Mouse (Mus musculus): ENCODE results near the gene Eif3k.

Eif3k gene

DNA sequence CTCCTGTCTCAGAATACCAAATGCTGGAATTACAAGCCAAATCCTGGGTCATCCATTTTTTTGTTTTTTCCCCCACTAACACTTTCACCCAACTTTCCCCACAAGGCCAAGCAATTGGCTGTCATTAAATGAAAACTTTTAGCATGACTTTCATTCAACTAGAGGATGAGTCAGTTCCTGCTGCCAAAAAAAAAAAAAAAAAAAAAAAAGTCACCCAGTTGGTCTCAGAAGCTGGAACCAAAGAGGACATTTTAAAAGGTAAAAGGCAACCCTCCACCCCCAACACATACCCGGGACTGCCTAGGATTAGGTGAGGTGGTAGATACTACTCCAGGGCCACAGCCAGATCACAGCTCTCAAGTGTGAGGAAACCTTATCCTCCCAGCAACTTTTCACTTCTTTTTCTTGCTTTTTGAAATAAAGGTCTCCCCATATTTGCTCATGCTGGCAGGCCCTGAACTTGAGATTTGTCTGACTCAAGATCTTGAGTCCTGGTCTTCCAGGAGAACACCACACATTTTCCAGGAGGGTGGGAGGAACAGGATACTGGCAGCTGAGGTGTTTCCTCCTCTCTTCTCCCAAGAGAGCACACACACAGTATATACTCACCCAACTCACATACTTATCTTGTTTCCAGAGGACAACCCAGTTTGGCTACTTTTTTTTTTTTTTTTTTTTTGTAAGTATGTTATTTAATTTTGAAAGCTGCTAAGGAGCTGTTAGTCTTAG, 23.5 kb downstream of the Eif3k start:
- DNase-seq, result no peak

- DNase-seq, result no peak
These were observed 24.4 kb downstream of the Eif3k start for GRCm38 (mm10) chr7:28957286-28957685.

- no peak for DNase-seq
These were observed 25.4 kb downstream of the Eif3k start for GRCm38 (mm10) chr7:28956270-28956669.

DNA sequence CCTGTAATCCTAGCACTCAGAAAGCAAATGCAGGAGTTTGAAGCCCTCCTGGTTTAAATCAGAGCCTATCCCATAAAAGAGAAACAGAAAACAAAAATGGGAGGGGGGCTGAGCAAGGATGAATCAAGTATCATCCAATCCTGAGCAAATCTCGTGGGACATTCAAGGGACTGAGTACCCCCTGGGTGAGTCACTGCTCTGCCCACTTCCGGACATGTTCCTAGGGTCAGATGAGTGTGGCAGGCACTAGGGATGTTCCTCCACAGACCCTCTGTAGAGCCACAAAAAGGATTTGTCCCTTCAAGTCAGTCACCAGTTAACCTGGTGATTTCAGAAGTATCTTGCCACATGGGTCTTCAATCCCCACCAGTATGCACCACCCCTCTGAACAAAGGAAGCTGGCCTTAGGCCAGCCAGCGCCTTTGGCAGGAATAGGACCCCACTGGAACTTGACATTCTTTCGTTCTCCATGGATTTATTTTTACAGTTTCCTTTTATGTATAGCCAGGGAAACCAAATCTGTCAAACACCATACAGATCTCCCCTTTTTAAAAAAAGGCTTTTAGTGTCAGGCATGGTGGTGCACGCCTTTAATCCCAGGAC, 26.3 kb downstream of the Eif3k start:
- no peak for DNase-seq

GRCm38 (mm10) chr7:28954773-28955172, 26.9 kb downstream of the Eif3k start:
- DNase-seq, result no peak

DNA sequence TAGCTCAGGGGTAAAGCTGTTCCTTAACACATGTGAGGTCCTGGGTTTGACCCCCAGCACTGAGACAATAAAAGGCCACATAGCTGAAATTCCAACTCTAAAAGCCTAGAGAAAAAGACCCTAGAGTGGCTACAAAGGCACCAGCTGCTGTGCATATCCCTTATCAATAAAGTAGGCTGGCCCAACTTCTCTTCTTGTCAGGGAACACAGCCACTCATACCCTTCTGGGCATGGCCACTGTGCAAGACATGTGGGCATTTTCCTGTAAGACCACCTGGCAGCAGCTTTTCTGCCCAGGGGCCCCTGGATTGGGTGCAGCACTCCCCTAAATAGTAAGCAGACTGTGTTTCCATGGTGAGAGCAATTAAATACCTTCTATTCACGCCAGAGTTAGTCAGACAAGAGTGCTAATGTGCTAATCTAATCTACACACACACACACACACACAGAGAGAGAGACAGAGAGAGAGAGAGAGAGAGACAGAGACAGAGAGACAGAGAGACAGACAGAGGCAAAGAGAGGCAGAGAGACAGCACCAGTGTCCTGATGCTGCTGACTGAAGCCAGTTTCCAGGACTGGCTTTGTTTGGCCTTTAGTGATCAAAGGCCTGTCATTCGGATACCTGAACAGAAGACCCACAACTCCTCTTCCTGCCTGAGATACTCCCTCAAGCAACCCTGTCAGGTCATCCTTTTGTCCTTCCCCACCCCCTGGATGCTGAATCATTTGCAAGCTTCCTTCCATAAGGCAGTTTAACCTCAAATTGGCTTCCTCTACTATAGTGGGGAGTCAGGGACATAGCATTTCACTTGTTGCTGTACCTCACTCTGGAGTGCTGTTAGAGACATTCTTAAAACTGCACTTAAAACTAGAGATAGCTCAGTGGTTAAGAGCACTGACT, 27.9 kb downstream of the Eif3k start:
- DNase-seq, result no peak

DNA sequence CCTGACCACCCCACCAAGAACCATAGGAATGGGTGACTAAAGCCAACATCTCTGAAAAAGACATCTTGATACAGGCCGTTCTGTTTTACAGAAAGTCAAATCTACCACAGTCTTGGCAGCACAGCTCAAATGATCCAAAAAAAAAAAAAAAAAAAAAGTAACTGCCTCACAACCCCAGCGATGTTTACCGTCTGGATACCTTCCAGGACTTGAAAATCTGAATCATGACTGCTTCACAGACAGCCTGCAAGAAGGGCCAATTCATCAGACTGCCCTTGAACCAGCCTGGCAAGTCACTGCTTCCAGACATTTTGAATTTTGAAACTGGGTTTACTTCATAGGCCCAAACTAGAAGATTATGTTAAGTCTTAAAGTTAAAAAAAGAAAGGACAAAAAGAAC, 28.9 kb downstream of the Eif3k start:
- no peak for DNase-seq

DNA sequence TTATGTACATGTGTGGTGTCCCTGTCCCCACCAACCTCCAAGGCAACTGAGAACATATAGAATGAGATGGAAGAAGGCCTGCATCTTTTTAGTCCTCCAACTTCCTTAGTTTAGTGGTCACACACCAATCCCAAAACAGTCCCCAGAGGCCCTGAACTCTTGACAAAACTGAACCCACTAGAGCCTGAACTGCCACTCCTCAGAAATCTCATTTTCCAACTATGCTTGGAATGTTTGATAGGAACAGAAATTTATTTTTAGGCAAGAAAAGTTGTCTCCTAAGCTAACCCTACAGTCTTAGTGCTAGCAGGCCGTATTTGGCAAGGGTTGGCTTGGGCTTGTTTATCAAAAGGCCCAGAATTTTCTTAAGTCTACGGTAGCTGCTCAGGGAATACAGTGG, 29.9 kb downstream of the Eif3k start:
- DNase-seq, result no peak

DNA sequence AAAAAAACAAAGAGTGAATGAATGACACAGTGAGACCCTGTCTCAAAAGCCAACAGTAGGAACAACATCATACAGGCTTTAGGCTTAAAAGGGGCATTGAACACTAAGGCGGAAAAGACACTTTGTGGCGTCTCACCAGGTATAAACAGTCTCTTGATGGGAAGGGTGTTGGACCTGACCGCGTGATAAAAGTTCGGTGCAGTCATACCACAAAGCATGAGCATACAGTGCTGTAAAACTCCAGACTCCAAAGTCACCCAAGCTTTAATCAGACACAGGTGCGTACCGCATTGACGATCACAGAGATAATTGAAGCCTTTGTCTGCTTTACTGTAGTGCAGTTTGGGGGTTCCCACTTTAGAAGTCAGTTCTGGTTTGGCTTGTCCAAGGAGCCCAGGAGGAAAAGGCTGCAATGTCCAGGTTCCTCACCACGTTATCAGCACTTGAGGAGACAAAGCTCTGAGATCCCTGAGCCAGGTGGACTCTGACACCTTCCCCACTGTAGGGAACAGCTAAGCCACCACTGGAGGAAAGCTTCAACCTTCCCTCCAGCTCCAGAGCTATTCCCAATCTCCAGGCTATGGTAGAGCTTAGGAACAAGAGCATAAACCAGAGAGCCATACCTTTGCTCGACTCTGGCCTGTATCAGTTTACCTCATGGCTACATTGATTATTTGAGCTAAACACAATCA, 31.2 kb downstream of the Eif3k start:
- DNase-seq, result no peak

DNA sequence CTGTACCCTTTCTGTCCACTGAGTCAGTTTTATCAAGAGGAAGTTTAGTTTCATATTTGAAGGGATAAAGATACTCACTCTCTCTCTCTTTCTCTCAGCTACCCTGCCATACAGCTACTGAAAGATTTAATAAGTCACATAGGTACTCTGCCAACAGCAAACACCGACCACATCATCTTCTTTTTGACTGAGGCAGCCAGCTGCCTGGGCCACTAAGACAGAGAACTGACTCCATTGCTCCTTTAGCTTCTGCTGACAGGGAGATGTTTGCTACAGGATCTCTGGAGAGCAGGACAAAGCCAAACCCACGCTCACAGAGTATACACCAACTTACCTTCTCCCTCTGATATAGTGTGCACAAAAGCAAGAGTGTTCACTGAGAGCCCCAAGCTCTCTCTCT, 32.4 kb downstream of the Eif3k start:
- no peak for DNase-seq

DNA sequence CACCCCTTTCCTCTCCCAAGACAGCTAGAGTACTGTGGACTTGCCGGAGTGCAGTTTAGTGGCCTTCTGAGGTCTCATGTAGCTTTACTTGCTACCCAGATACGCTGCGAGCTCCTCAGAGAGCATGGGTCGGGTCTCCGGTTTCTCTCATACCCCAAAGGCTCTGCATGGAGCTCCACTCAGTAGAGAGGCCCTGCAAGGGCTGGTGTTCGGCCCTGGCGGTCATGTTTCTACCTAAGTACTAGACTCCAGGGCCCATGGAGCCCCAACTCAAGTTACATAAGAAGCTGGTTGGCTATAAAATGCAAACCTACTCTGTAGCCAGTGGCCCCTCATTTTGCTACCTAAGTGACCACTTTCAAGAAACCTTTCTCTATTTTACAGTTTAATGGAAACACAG, 32.9 kb downstream of the Eif3k start:
- no peak for DNase-seq

GRCm38 (mm10) chr7:28946271-28946610, 35.4 kb downstream of the Eif3k start:
- no peak for DNase-seq

DNA sequence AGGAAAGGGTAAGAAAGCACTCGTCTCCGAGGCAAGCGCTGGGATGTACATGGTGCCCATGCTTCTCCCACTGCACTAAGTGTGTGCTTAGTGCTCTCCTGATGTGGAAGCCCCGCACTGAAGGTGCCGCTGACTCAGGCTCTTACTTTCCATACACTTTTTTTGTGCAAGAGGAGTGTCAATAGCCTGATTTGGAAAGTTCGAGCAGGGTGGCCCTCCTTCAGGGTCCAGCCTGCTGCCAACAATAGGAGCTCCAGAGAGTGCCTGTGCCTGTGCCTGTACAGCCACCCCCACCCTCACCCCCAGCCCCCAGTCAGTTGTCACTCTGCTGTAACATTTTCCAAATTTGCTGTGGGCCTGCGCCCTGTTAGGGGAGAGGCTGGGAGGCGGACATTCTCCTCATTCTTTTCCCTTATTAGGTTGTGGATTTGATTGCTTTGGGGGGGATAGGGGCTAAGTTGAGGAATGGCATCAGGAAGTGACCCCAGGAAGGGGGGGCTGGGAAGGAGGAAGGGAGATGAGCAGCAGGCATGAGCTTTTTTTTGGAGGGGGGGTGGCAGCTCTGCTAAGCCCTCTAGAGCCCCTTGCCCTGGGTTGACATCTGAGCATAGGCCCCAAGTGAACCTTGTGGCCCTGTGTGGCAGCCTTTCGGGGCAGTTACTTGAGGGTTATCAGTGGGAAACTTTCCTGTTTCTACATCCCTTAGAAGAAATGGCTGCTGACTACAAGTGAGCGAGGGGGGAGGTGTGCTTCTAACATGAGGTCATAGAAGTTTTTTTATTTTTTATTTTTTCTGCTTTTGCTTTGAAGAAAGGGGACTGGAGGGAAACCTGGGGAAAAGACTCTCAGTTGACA, 36.0 kb downstream of the Eif3k start:
- no peak for DNase-seq

DNA sequence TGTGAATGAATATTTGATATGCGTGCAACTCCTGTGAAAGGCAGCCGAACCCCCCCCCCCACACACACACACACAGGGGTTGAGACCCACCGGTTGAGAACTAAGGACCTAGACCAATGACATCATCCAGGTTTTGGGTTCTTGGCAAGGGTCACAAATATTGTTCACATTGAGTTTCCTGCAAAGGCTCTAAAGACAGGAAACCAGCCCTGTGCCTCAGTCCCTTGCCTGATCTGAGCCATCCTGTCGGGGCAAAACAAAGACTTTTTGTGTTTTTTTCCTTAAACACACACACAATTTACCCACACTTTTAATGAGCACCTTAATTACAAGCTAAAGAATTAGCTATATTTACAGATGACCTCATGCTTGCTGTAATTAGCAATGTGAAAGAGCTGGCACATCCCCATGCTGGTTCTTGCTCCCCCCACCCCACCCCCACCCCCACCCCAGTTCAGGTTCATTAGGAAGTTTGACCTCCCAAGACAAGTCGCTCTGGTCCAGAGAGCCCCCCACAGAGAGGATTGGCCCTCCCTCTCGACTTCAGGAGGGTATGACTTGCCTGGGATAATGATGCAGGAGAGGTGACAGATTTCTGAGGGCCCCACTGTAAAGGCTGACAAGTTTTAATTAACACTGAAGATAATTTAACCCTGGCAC, 36.8 kb downstream of the Eif3k start:
- DNase-seq, result no peak

DNA sequence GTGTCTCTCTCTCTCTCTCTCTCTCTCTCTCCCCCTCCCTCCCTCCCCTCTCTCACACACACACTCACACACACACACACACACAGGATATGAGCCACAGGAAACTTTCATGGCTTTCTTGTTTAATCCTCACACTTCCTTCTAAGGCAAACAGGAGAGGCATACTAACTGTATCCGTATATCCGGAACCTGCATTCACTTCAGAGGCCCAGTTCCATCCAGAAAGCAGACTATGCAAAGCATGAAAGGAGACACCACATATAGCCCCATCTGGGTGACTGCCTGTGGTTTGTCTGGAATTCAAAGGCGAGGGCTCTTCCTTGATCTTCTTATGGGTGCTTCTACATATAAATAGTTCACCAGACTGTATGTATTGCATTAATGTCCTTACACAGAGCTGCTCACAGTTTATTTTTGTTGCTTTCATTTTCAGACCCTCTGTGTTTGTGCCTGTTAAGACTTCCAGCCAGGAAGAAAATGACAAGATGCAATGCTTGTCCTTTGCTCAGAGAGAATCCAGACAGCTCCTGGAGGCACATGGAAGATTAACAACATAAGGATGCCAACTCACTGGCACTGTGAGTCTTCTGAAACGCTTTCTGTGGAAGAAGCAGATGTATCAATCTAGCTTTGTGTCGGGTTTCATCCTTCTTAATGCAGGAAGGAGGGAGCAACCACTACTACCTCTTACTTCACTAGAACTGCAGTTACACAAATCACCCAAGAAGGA, 38.0 kb downstream of the Eif3k start:
- DNase-seq, result no peak

GRCm38 (mm10) chr7:28941542-28941941, 40.1 kb downstream of the Eif3k start:
- no peak for DNase-seq

GRCm38 (mm10) chr7:28941129-28941528, 40.5 kb downstream of the Eif3k start:
- no peak for DNase-seq

DNA sequence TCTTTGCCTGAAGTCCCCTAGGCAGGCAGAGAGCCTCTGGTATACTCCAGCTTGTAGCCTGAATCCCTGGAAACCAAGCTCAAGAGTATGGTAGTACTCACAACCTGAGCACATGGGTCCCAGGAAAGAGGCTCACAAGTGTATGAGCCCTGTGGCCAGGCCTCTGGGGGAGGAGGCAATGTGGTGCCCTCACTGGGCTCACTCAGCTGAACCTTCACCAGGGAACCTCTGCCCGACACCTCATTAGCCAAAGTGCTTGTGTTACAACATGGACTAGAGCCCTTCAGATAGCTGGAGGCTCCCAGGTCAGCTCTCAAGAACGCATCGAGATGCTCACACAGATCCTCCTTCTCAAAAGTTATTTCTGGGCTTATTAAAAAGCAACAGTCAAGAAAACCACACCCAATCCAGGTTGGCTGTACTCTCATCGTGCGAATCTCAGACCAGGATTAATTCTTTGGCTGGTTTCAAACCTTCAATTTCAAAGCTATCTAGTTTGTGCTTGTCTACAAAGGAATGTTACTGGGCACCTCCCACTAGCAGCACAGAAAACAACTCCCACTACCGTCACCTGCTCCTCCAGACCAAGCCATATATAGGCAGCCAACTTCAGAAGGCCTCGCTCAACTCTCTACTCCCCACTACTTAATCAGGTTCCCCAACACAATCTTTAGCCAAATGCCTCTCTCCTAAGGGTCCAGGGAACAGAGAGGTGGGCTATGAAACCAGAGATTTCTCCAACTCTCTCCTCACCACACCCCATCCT, 42.1 kb downstream of the Eif3k start:
- DNase-seq, result no peak

- DNase-seq, result no peak
These were observed 43.0 kb downstream of the Eif3k start for GRCm38 (mm10) chr7:28938654-28939053.

DNA sequence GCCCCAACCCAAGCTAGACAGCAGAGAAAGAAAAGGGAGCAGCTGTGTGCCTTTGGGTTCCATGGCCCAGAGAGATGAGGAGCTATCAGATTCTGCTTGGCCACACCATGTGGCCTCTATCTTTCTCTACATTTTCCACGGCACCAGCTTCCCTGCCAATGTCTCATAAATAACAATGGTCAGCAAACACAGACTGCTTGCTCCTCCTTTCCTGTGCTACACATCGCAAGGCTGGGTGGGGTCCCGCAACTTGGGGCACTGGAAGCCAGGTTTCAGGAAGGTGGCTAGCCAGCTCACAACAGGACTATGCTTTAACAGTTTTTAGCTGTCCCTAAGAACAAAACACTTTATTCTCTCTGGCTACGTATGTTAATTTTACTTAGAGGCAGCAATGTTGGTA, 44.9 kb downstream of the Eif3k start:
- DNase-seq, result no peak

All from cerebellum, adult 11 months (tissue).